Mouse (Mus musculus): ENCODE results near the gene Spindoc. TPM values are rescaled to one million over a fixed set of nuclear protein-coding genes. Genes with fewer than 3 reads are reported as not detected.
A peak's percentile ranks its signal among the peaks of the same experiment; 100 is the strongest.

The Spindoc gene
- total RNA-seq, 2 experiments from 2014 or later = 29.1 to 30.8 TPM

- no peak for DNase-seq (ENCODE audit: low spot score in 2 of 2)
Measured at GRCm38 (mm10) chr19:7339867-7340266, 42.9 kb downstream of the Spindoc start.

GRCm38 (mm10) chr19:7339026-7339425, 43.8 kb downstream of the Spindoc start:
- no peak for DNase-seq (ENCODE audit: low spot score in 2 of 2)

- no peak for DNase-seq (ENCODE audit: low spot score in 2 of 2)
Measured at GRCm38 (mm10) chr19:7337781-7338342, 44.9 kb downstream of the Spindoc start.

GRCm38 (mm10) chr19:7335656-7336055, 47.1 kb downstream of the Spindoc start:
- DNase-seq (ENCODE audit: low spot score in 2 of 2) = peak; percentile 27 to 31

GRCm38 (mm10) chr19:7334049-7334448, 48.7 kb downstream of the Spindoc start:
- no peak for DNase-seq (ENCODE audit: low spot score in 2 of 2)

- DNase-seq (ENCODE audit: low spot score in 2 of 2) = no peak
Measured at GRCm38 (mm10) chr19:7321391-7321790, 61.4 kb downstream of the Spindoc start.

- no peak for DNase-seq (ENCODE audit: low spot score in 2 of 2)
Measured at GRCm38 (mm10) chr19:7320181-7320580, 62.6 kb downstream of the Spindoc start.

- no peak for DNase-seq (ENCODE audit: low spot score in 2 of 2)
Measured at GRCm38 (mm10) chr19:7317716-7318115, 65.1 kb downstream of the Spindoc start.

- DNase-seq (ENCODE audit: low spot score in 2 of 2) = no peak
Measured at GRCm38 (mm10) chr19:7316822-7317221, 66.0 kb downstream of the Spindoc start.

GRCm38 (mm10) chr19:7315587-7315984, 67.2 kb downstream of the Spindoc start:
- no peak for DNase-seq (ENCODE audit: low spot score in 2 of 2)

- peak; percentile 56 for DNase-seq (ENCODE audit: low spot score in 2 of 2)
Measured at GRCm38 (mm10) chr19:7314976-7315586, 67.7 kb downstream of the Spindoc start.

- no peak for DNase-seq (ENCODE audit: low spot score in 2 of 2)
Measured at GRCm38 (mm10) chr19:7313660-7314059, 69.1 kb downstream of the Spindoc start.

GRCm38 (mm10) chr19:7311306-7311705, 71.5 kb downstream of the Spindoc start:
- DNase-seq (ENCODE audit: low spot score in 2 of 2) = no peak

GRCm38 (mm10) chr19:7310704-7311103, 72.1 kb downstream of the Spindoc start:
- peak; percentile 21 to 53 for DNase-seq (ENCODE audit: low spot score in 2 of 2)

- no peak for DNase-seq (ENCODE audit: low spot score in 2 of 2)
Measured at GRCm38 (mm10) chr19:7309738-7310330, 73.0 kb downstream of the Spindoc start.

GRCm38 (mm10) chr19:7307995-7308770, 74.6 kb downstream of the Spindoc start:
- peak in 1 of 2 experiments; percentile 38 for DNase-seq (ENCODE audit: low spot score in 2 of 2)

- no peak for DNase-seq (ENCODE audit: low spot score in 2 of 2)
Measured at GRCm38 (mm10) chr19:7306968-7307367, 75.8 kb downstream of the Spindoc start.

GRCm38 (mm10) chr19:7305380-7306310, 77.1 kb downstream of the Spindoc start:
- no peak for DNase-seq (ENCODE audit: low spot score in 2 of 2)

GRCm38 (mm10) chr19:7304801-7305200, 78.0 kb downstream of the Spindoc start:
- DNase-seq (ENCODE audit: low spot score in 2 of 2) = no peak

Measured in left cerebral cortex, adult 18-20 months (tissue).